Comparison of ENCODE assay signal across 17 mouse cellular contexts in genomic region chr16:23332686-23333085, GRCm38 (mm10).
DNase-seq lines count a peak whose midpoint lies in the region; ATAC-seq and TF ChIP-seq lines count a peak whose summit lies in the region.
"Had no signal": no experiment of that assay in that cellular context is flagged by ENCODE, and none has a peak within 500 bp of the region (broad histone marks: within the 10 kb centered on the region; RNA-seq: fewer than 3 reads in every experiment).

No protein-coding gene starts in this region.

- no peak for TF ChIP-seq POLR2A in kidney, adult 2 months (IDR thresholded peaks at IDR 0.05; ENCODE audit: low read depth, low read length)

- H3K4me3 ChIP-seq in gastrocnemius, adult 2 months = no peak overlapping the region; the same call in 1 of the 2 replicates
- H3K4me3 ChIP-seq in kidney, adult 2 months (ENCODE audit: insufficient read depth, low read depth, low read length) = no peak overlapping the region
- no peak overlapping the region for H3K4me3 ChIP-seq in midbrain, embryonic 14.5 days (replicated peaks; ENCODE audit: low read depth, low read length)
- no peak overlapping the region for H3K4me3 ChIP-seq in hindbrain, embryonic 14.5 days (replicated peaks; ENCODE audit: low read length)
- H3K4me3 ChIP-seq: forebrain, embryonic 12.5 days; hindbrain, embryonic 10.5 days; neural tube, embryonic 13.5 days had no signal

- H3K27ac ChIP-seq in gastrocnemius, adult 2 months = peak overlapping the region; percentile 68
- H3K27ac ChIP-seq in kidney, adult 2 months (ENCODE audit: insufficient read depth, low read depth, low read length) = 0 out of 2 replicates have a peak overlapping the region, but pooled peaks have one; percentile 7
- no peak overlapping the region for H3K27ac ChIP-seq in midbrain, embryonic 14.5 days (replicated peaks; ENCODE audit: low read depth, low read length)
- no peak overlapping the region for H3K27ac ChIP-seq in hindbrain, embryonic 14.5 days
- H3K27ac ChIP-seq: forebrain, embryonic 12.5 days; hindbrain, embryonic 10.5 days; neural tube, embryonic 13.5 days had no signal

- H3K9me3 ChIP-seq in midbrain, embryonic 14.5 days (ENCODE audit: control insufficient read depth, low read length) = no peaks in the 10 kb centered on the region
- H3K9me3 ChIP-seq in hindbrain, embryonic 14.5 days (ENCODE audit: control insufficient read depth, low read length) = no peaks in the 10 kb centered on the region
- H3K9me3 ChIP-seq: forebrain, embryonic 12.5 days; hindbrain, embryonic 10.5 days; neural tube, embryonic 13.5 days had no signal

- H3K9ac ChIP-seq in midbrain, embryonic 14.5 days (replicated peaks; ENCODE audit: low read length) = no peak overlapping the region
- no peak overlapping the region for H3K9ac ChIP-seq in hindbrain, embryonic 14.5 days
- H3K9ac ChIP-seq: forebrain, embryonic 12.5 days; liver, postnatal 0 days; neural tube, embryonic 13.5 days had no signal

- 58% methylated on average over 6 of the region's 6 CpGs for WGBS in kidney, adult 2 months
- 19% methylated on average over 6 of the region's 6 CpGs for WGBS in large intestine, adult 2 months
- WGBS in midbrain, embryonic 14.5 days = 91% methylated on average over 6 of the region's 6 CpGs
- 92% methylated on average over 6 of the region's 6 CpGs for WGBS in hindbrain, embryonic 14.5 days

- no peaks in the 10 kb centered on the region for H3K36me3 ChIP-seq in kidney, adult 2 months (ENCODE audit: control insufficient read depth, insufficient read depth, low read length)
- H3K36me3 ChIP-seq in midbrain, embryonic 14.5 days (ENCODE audit: control insufficient read depth, insufficient read depth, low read length) = peaks cover 24% of the 10 kb centered on the region
- H3K36me3 ChIP-seq in hindbrain, embryonic 14.5 days (replicated peaks; ENCODE audit: control insufficient read depth, insufficient read depth) = peaks cover 21% of the 10 kb centered on the region

- no peaks in the 10 kb centered on the region for H3K27me3 ChIP-seq in kidney, adult 2 months (replicated peaks; ENCODE audit: control insufficient read depth, insufficient read depth, low read length)
- H3K27me3 ChIP-seq in midbrain, embryonic 14.5 days (ENCODE audit: control insufficient read depth, insufficient read depth, low read length) = no peaks in the 10 kb centered on the region
- no peaks in the 10 kb centered on the region for H3K27me3 ChIP-seq in hindbrain, embryonic 14.5 days (ENCODE audit: control insufficient read depth, insufficient read depth, low read length)
- H3K27me3 ChIP-seq: forebrain, embryonic 12.5 days; neural tube, embryonic 13.5 days had no signal

- intact Hi-C loops in gastrocnemius, adult 2 months (cut with DNase I) = no loop called here

- TF ChIP-seq CTCF in gastrocnemius, adult 2 months (IDR thresholded peaks at IDR 0.05) = no peak
- no peak for TF ChIP-seq CTCF in kidney, adult 2 months (conservative IDR thresholded peaks at IDR 0.05; ENCODE audit: insufficient read depth, insufficient read length, low read depth, low read length)

- no peak for ATAC-seq in midbrain, embryonic 14.5 days (ENCODE audit: low FRiP score, low TSS enrichment)
- no peak for ATAC-seq in hindbrain, embryonic 14.5 days (ENCODE audit: low FRiP score)
- ATAC-seq: liver, postnatal 0 days had no signal

- H3K4me2 ChIP-seq in midbrain, embryonic 14.5 days (ENCODE audit: low read length) = no peak overlapping the region
- H3K4me2 ChIP-seq in hindbrain, embryonic 14.5 days (replicated peaks) = no peak overlapping the region
- H3K4me2 ChIP-seq: forebrain, embryonic 12.5 days; neural tube, embryonic 13.5 days had no signal

- DNase-seq in gastrocnemius, adult 2 months = peak; percentile 29
- no peak for DNase-seq in gastrocnemius, postnatal 10 days
- DNase-seq in kidney, adult 2 months = peak; percentile 12
- no peak for DNase-seq in kidney, postnatal 10 days
- DNase-seq in NIH3T3 (ENCODE audit: low read depth) = peak; percentile 37
- peak; percentile 21 for DNase-seq in large intestine, adult 2 months (ENCODE audit: low read depth, low spot score)
- DNase-seq in midbrain, embryonic 14.5 days = no peak
- DNase-seq in hindbrain, embryonic 14.5 days (ENCODE audit: low spot score) = no peak
- DNase-seq: adrenal gland, adult 2 months; cerebellum, postnatal 14 days; liver; liver, postnatal 0 days; right cerebral cortex, postnatal 25 days; thymus, postnatal 36 days had no signal

- H3K4me1 ChIP-seq in kidney, adult 2 months (ENCODE audit: control insufficient read depth, insufficient read depth, low read length) = 0 out of 2 replicates have a peak, but pooled peaks cover 4% of the 10 kb centered on the region
- H3K4me1 ChIP-seq in midbrain, embryonic 14.5 days (ENCODE audit: control insufficient read depth, insufficient read depth, low read length) = no peaks in the 10 kb centered on the region
- no peaks in the 10 kb centered on the region for H3K4me1 ChIP-seq in hindbrain, embryonic 14.5 days (replicated peaks; ENCODE audit: control insufficient read depth, insufficient read depth, low read length)
- H3K4me1 ChIP-seq: forebrain, embryonic 12.5 days; hindbrain, embryonic 10.5 days; neural tube, embryonic 13.5 days had no signal

Comparison
In these comparisons a context has a peak if more than half of its experiments do, and no peak if none do; other contexts are left out.
1. DNase-seq: peak in gastrocnemius, adult 2 months (single experiment), kidney, adult 2 months (single experiment), NIH3T3 (single experiment) and large intestine, adult 2 months (single experiment); none in gastrocnemius, postnatal 10 days (single experiment), kidney, postnatal 10 days (single experiment), midbrain, embryonic 14.5 days (single experiment) and hindbrain, embryonic 14.5 days (single experiment).
2. H3K27ac ChIP-seq: peak in gastrocnemius, adult 2 months (single experiment) and kidney, adult 2 months (single experiment); none in midbrain, embryonic 14.5 days (single experiment) and hindbrain, embryonic 14.5 days (single experiment).